Mouse (Mus musculus): Measurements from ENCODE around the gene Ankle2. TPM values are rescaled to one million over a fixed set of nuclear protein-coding genes. Genes with fewer than 3 reads are reported as not detected.

The Ankle2 gene
- polyA plus RNA-seq, 1 experiment: 21.0 TPM

DNA sequence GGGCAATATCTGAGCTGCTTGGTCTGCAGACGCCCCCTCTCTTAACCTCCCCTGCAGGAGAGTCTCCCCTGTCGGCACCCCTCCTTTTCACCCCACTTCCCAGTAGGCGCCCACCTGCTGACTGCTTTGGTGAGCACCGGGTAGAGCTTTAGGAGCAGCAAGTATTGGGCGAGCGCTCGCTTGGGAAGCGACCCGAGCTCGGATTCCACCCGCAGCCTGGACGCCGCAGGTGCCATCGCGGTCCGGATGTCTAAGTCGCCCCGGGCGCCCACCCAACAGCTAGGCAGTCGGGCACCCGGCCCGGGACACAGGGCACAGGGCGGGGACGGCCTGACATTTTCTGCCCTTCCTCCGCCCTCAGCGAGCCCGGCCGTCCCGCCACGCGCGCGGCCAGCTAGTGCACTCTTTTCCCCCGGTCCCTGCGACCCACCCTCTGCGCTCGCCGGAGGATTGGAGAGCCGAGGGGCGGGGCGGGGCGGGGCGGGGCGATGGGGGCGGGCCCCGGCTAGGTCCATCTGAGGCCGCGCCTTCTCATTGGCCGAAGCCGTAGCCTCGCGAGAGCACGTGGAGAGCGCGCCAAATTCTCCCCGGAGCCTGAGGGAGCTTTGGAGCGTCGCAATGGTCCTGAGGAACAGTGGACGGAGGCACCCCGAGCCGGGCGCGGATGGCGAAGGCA, 55.1 kb downstream of the Ankle2 start, which contains the start of the genes Pxmp2 and Pole:
Gene Pxmp2 (minus strand): TSS at position 417 of the 676 bp plus-strand sequence.
Gene Pole (plus strand): TSS at position 537 of the 676 bp plus-strand sequence.
- under 1% methylated on average over 64 of the region's 64 CpGs for WGBS

DNA sequence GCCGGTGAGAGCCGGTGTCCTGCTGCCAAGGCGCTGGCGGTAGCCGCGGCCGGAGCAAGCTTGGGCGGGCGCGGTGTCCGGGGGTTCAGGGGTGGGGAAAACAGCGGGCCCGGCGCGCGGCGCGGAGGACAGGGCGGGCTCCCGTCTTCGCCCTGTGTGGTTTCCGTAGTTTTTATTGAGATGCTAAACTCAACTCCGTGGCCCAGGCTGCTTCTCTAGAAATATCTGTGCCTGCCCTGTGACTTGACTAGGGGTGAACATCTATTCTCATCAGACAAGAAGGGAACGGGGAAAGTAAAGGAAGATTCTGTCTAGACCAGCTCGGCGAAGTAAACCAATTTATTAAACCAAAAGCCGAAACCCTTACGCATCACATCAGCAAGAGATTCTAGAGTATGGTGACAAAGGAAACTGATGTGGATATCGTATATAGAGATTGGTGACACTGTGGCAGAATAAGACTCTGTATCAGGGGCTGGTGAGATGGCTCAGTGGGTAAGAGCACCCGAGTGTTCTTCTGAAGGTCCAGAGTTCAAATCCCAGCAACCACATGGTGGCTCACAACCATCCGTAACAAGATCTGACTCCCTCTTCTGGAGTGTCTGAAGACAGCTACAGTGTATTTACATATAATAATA, 55.8 kb downstream of the Ankle2 start:
- WGBS: 1% methylated on average over 31 of the region's 31 CpGs
- H3K27ac ChIP-seq (ENCODE audit: control insufficient read depth, insufficient read depth, low read depth, low read length, poor library complexity): peak overlapping the region; percentile 83
- H3K4me3 ChIP-seq (replicated peaks; ENCODE audit: control insufficient read depth, low read depth, low read length): peak overlapping the region; percentile 91
- H3K4me1 ChIP-seq (ENCODE audit: control insufficient read depth, insufficient read depth, low read length): no peaks in the 10 kb centered on the region; the same call in 1 of the 2 replicates
- TF ChIP-seq CTCF (IDR thresholded peaks at IDR 0.05; ENCODE audit: control insufficient read depth, insufficient read depth, low read length): no peak
- no peak for TF ChIP-seq POLR2A (IDR thresholded peaks at IDR 0.05; ENCODE audit: borderline replicate concordance, control insufficient read depth, low read depth, low read length)

More for the DNA sequence above, 55.1 kb downstream of the Ankle2 start, which contains the start of the genes Pxmp2 and Pole:
- Histone ChIP-seq H3K27ac (ENCODE audit: control insufficient read depth, insufficient read depth, low read depth, low read length, poor library complexity) (peak within 1 kb of the TSS; percentile 83), H3K4me1 (ENCODE audit: control insufficient read depth, insufficient read depth, low read length) (no peaks in the 10 kb centered on the region; the same call in 1 of the 2 replicates), H3K4me3 (replicated peaks; ENCODE audit: control insufficient read depth, low read depth, low read length) (peak within 1 kb of the TSS; percentile 91)
- no peak for TF ChIP-seq CTCF (IDR thresholded peaks at IDR 0.05; ENCODE audit: control insufficient read depth, insufficient read depth, low read length)
- no peak for TF ChIP-seq POLR2A (IDR thresholded peaks at IDR 0.05; ENCODE audit: borderline replicate concordance, control insufficient read depth, low read depth, low read length)

DNA sequence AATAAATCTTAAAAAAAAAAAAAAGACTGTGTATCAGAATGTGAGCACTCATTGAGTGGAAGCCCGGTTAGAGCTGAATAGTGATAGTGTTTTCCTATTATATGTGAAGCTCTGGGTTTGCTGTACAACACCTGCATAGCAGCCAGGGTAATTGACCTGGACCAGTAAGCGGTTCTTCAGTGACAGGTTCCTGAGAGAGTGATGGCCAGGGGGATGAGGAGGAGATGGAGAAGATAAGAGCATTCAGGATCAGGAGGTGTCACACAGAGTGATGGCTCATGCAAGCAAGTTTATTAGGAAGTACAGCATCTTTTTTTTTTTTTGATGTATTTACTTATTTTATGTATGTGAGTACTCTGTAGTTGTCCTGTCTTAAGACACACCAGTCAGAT, 56.3 kb downstream of the Ankle2 start:
- WGBS: 60% methylated on average over 2 of the region's 2 CpGs
- no peak for TF ChIP-seq CTCF (IDR thresholded peaks at IDR 0.05; ENCODE audit: control insufficient read depth, insufficient read depth, low read length)
- no peak for TF ChIP-seq POLR2A (IDR thresholded peaks at IDR 0.05; ENCODE audit: borderline replicate concordance, control insufficient read depth, low read depth, low read length)
- Histone ChIP-seq H3K4me3 (replicated peaks; ENCODE audit: control insufficient read depth, low read depth, low read length) (peak overlapping the region; percentile 46), H3K4me1 (ENCODE audit: control insufficient read depth, insufficient read depth, low read length) (no peaks in the 10 kb centered on the region; the same call in 1 of the 2 replicates), H3K27ac (ENCODE audit: control insufficient read depth, insufficient read depth, low read depth, low read length, poor library complexity) (no peak overlapping the region)

DNA sequence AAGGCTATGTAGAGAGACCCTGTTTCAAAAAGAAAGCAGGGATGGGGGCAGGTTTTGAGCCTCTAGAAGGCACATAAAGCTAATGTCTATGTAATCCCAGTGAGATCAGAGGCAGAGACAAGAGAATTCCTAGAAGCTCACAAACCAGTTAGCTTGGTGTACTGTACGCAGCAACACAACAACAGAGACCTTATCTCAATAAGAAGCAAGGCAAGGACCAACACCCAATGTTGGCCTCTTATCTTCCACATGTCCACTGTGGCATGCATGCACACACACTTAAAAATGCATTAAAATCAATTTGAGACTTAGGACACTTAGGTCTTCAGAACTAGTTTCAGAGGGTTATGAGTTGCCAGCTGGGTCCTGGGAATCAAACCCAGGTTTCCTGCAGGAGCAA, 60.8 kb downstream of the Ankle2 start:
- TF ChIP-seq POLR2A (IDR thresholded peaks at IDR 0.05; ENCODE audit: borderline replicate concordance, control insufficient read depth, low read depth, low read length) (no peak), CTCF (IDR thresholded peaks at IDR 0.05; ENCODE audit: control insufficient read depth, insufficient read depth, low read length) (no peak)
- Histone ChIP-seq H3K4me3 (replicated peaks; ENCODE audit: control insufficient read depth, low read depth, low read length) (no peak overlapping the region), H3K4me1 (ENCODE audit: control insufficient read depth, insufficient read depth, low read length) (no peaks in the 10 kb centered on the region), H3K27ac (ENCODE audit: control insufficient read depth, insufficient read depth, low read depth, low read length, poor library complexity) (no peak overlapping the region)
- 58% methylated on average over 1 of the region's 1 CpGs for whole genome bisulfite sequencing

DNA sequence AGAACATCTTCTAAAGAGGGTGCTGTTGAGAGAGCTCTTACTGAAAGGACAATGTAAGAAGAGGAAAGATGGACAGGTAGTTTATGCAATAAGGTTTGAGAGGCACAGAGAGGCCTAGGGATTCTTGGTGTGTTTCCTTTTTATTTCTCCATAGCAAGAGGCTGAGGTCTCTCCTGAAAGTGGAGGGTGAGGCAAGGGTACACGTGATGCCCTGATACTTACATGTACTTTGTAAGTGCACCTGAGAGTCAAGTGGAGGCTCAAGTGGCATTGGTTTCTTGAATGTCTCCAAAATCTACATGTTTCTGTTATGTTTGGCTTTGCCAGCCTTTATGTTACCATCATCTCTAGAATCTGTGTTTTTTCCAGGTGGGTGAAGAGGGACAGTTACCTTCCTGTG, 65.8 kb downstream of the Ankle2 start:
- Histone ChIP-seq H3K27ac (ENCODE audit: control insufficient read depth, insufficient read depth, low read depth, low read length, poor library complexity) (no peak overlapping the region), H3K4me1 (ENCODE audit: control insufficient read depth, insufficient read depth, low read length) (no peaks in the 10 kb centered on the region), H3K4me3 (replicated peaks; ENCODE audit: control insufficient read depth, low read depth, low read length) (no peak overlapping the region)
- 88% methylated on average over 1 of the region's 1 CpGs for WGBS
- TF ChIP-seq CTCF (IDR thresholded peaks at IDR 0.05; ENCODE audit: control insufficient read depth, insufficient read depth, low read length): no peak
- TF ChIP-seq POLR2A (IDR thresholded peaks at IDR 0.05; ENCODE audit: borderline replicate concordance, control insufficient read depth, low read depth, low read length): no peak

DNA sequence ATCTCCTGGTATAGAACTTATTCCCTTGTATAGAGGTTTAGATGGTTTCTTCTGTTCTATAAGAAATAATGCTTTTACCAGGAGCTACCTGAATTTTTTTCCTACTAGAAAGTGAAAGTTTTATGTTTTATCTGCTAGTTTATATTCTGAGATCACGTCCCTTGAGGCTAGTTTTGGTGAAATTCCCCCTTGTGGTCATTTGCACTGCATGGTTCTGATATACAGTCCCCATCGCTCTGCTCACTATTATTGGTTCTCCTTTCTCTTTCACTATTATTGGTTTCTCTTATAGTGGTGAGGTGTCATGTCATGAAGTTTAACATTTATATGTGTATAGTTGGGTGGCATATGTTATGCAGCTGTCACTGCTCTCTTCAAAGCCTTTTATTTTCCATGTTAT, 69.8 kb downstream of the Ankle2 start:
- no peak for TF ChIP-seq POLR2A (IDR thresholded peaks at IDR 0.05; ENCODE audit: borderline replicate concordance, control insufficient read depth, low read depth, low read length)
- TF ChIP-seq CTCF (IDR thresholded peaks at IDR 0.05; ENCODE audit: control insufficient read depth, insufficient read depth, low read length): no peak
- Histone ChIP-seq H3K27ac (ENCODE audit: control insufficient read depth, insufficient read depth, low read depth, low read length, poor library complexity) (no peak overlapping the region), H3K4me3 (replicated peaks; ENCODE audit: control insufficient read depth, low read depth, low read length) (no peak overlapping the region), H3K4me1 (ENCODE audit: control insufficient read depth, insufficient read depth, low read length) (no peaks in the 10 kb centered on the region)
- WGBS: 80% methylated on average over 2 of the region's 2 CpGs

Other genes with a start within 250 kb of the Ankle2 start
- 6.3 and 11.5 TPM in 2 replicates for gene Zfp932, start 234.5 kb upstream of the Ankle2 start, polyA plus RNA-seq (2011; ENCODE audit: insufficient read depth, insufficient read length, low replicate concordance, missing spikeins)
- gene Gm17655, start 158.5 kb upstream of the Ankle2 start, polyA plus RNA-seq (2011; ENCODE audit: insufficient read depth, insufficient read length, low replicate concordance, missing spikeins): 0.54 TPM in 1 of 2 replicates, not detected in the other
- 0.45 TPM in 1 of 2 replicates, not detected in the other for gene Gm35315, start 136.6 kb upstream of the Ankle2 start, polyA plus RNA-seq (2011; ENCODE audit: insufficient read depth, insufficient read length, low replicate concordance, missing spikeins)
- not detected in 2 replicates for gene Plcxd1, start 131.0 kb upstream of the Ankle2 start, polyA plus RNA-seq (2011; ENCODE audit: insufficient read depth, insufficient read length, low replicate concordance, missing spikeins)
- 30.6 and 70.2 TPM in 2 replicates for gene Gtpbp6, start 122.8 kb upstream of the Ankle2 start, polyA plus RNA-seq (2011; ENCODE audit: insufficient read depth, insufficient read length, low replicate concordance, missing spikeins)
- gene Zfp605, start 120.9 kb upstream of the Ankle2 start, polyA plus RNA-seq (2011; ENCODE audit: insufficient read depth, insufficient read length, low replicate concordance, missing spikeins): 1.5 and 3.3 TPM in 2 replicates
- gene Chfr, start 95.2 kb upstream of the Ankle2 start, polyA plus RNA-seq (2011; ENCODE audit: insufficient read depth, insufficient read length, low replicate concordance, missing spikeins): 26.9 and 42.5 TPM in 2 replicates
- 4.9 and 11.2 TPM in 2 replicates for gene Golga3, start 54.3 kb upstream of the Ankle2 start, polyA plus RNA-seq (2011; ENCODE audit: insufficient read depth, insufficient read length, low replicate concordance, missing spikeins)
- gene Pgam5, start 38.9 kb downstream of the Ankle2 start, polyA plus RNA-seq (2011; ENCODE audit: insufficient read depth, insufficient read length, low replicate concordance, missing spikeins): 12.9 and 24.3 TPM in 2 replicates
- 7.9 and 33.1 TPM in 2 replicates for gene Pxmp2, start 55.2 kb downstream of the Ankle2 start, polyA plus RNA-seq (2011; ENCODE audit: insufficient read depth, insufficient read length, low replicate concordance, missing spikeins)
- gene Pole, start 55.3 kb downstream of the Ankle2 start, polyA plus RNA-seq (2011; ENCODE audit: insufficient read depth, insufficient read length, low replicate concordance, missing spikeins): 39.8 and 57.3 TPM in 2 replicates
- 1.0 and 1.3 TPM in 2 replicates for gene P2rx2, start 112.2 kb downstream of the Ankle2 start, polyA plus RNA-seq (2011; ENCODE audit: insufficient read depth, insufficient read length, low replicate concordance, missing spikeins)
- gene Lrcol1, start 113.7 kb downstream of the Ankle2 start, polyA plus RNA-seq (2011; ENCODE audit: insufficient read depth, insufficient read length, low replicate concordance, missing spikeins): not detected in 2 replicates
- gene Fbrsl1, start 217.5 kb downstream of the Ankle2 start, polyA plus RNA-seq (2011; ENCODE audit: insufficient read depth, insufficient read length, low replicate concordance, missing spikeins): 9.8 and 25.6 TPM in 2 replicates